Mouse (Mus musculus) kidney, adult 2 months (tissue): ENCODE data around the gene Ccdc194.

Experiments used
- CTCF ChIP-seq: fragments of 200-500 bp; conservative IDR thresholded peaks from 2 replicates; pipeline ENCODE4 v1.5.1; 2011; ENCODE audit warnings: low read depth, mild to moderate bottlenecking, control low read depth, low read length, moderate library complexity, mixed read lengths; ENCODE audit not compliant: insufficient read depth, insufficient read length
- POLR2A ChIP-seq: fragments of 200-500 bp; IDR thresholded peaks from one replicate; pipeline ENCODE4 v1.6.1; 2011; ENCODE audit warnings: low read depth, low read length, control low read depth

DNA sequence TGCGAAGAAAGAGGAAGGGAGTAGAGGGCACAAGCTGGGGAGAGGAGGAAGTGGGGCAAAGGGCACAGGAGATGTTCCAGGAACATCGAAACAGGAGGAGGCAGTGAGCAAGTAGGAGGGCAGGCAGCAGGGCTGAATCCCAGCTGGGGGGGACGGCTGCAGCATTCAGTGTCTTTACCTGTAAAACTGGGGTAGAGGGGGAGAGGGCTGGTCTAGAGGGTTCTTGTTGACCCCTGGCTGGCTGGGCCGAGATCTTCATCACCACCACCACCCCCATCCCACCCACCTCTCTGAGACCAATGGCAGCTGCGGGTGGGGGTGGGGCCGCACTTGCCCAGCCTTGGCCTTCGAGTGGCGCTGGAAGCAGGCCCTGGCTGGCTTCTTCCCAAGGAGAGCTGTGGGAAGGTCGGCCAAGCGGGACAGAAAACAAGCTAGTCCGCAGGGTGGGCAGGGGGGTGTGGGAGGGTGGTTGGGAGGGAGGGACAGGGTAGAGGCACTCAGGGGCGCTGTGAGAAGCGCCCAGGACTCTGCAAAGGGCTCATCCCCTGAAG lies 43.0 kb upstream of the Ccdc194 start, which contains the start of gene Slc27a1:
- no peak for TF ChIP-seq CTCF
- no peak for TF ChIP-seq POLR2A
